Mouse (Mus musculus) brain, embryonic 18.5 days (tissue): ENCODE results near the gene Zfp977.
"Not testable (repeated sequence)": the region's sequence is repeated elsewhere in the genome, so short reads cannot be mapped to it uniquely, and the experiment has no call there.

ENCODE experiments used
- DNase-seq: peaks from one replicate; pipeline ENCODE4 v3.0.0-alpha.2; 2012; ENCODE audit warnings: low read depth, low spot score

Gene Zfp977

DNA sequence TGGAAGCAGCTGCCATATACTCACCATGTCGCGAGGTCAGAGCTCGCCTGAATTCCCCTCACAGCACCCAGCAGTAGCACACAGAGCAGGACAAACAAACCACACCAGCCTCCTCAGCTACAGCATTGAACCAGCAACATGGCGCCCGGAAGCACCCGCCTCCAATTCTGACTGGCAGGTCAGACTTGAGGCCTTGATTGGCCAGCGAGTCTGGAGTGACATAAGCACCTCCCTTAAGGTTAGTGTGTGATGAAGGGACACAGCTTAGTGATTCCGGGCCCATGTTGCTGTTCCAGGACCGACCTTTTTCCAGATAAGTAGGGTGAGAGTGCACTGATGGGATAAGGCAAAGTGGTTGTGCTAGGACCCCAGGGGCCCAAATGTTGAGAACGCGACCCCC lies at the start of gene Zfp977:
Gene Zfp977, minus strand, starts transcription at position 135 of the 400 bp plus-strand sequence.
- not testable (repeated sequence) for DNase-seq

DNA sequence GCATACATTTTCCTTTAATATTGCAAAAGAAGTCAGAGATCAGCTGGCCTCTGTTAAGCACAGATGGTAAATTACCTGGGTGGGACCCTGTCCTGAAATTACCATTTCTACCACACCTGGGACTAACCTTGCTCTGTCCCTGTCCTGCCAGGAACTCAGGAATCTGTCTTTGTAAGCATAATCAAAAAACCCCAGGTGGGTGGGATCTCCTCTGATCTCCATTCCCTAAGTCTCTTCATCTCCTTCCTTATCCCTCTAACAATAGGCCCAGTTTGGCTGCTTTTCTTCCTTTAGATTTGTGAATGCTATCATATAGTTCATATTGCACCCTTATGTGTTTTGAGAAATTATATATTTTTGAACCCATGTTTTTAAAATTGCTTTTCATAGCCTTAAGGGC lies 38.7 kb upstream of the Zfp977 start:
- not testable (repeated sequence) for DNase-seq

DNA sequence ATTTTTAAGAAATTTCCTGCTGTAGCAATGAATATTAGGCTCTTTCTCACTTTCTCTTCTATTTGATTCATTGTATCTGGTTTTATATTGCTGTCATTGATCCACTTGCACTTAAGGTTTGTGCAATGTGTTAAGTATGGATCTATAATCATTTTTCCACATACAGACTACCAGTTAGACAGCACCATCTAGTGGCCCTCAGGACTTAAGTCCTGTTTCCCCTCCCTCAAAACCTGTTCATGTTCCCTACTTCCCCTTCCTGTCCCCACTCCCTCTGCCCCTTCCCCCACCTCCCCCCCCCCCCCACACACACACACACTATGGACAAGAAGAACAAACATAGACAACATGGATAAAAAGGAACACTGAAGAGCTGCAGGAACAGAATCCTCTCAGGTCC lies 3.3 kb upstream of the Zfp977 start:
- not testable (repeated sequence) for DNase-seq

DNA sequence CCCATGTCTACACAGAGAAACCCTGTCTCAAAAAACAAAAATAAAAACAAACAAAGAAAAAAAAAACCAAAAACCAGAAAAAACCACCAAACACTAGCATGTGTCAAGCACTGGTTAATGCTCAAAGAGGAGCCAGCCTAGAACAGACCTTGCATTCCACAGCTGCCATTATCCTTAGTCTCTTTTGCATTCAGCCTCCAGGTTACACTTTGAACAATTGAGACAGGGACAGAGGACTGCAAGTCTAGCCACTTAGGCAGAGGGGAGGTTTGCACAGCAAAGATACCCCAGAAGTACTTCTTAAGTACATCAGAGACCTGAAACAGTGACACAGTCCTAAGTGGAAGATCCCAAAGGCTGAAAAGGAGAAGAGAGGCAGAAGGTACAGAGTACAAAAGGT lies 1.0 kb downstream of the Zfp977 start:
- DNase-seq, result not testable (repeated sequence)

DNA sequence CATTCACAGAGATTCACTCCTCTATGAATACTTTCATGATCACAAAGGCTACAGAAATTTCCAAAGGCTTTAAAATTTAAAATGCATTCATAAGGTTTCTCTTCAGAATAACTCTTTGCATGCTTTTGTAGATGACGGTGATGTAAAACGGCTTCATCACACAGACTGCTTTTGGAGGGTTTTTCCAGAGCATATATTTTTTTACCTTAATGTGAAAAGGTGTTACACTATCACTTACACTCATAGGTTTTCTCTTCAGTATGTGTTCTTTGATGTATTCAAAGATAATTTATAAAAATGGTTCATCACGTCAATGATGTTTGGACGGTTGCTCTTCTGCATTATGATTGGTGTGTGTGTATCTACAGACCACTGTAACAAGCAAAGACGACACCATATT lies 13.9 kb downstream of the Zfp977 start, which contains the start of gene Gm21028:
Gene Gm21028, minus strand, starts transcription at position 101 of the 400 bp plus-strand sequence.
- no peak for DNase-seq

DNA sequence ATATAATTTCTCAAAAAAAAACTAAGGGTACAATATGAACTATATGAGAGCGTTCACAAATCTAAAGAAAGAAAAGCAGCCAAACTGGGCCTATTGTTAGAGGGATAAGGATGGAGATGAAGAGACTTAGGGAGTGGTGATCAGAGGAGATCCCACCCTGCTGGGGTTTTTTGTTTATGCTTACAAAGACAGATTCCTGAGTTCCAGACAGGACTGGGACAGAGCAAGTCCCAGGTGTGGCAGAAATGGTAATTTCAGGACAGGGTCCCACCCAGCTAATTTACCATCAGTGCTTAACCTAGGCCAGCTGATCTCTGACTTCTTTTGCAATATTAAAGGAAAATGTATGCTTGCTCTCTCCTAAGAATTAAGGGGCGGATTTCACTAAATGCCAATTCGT lies 40.6 kb downstream of the Zfp977 start:
- no peak for DNase-seq
